Mouse (Mus musculus): ENCODE results near the gene Lkaaear1. TPM values are rescaled to one million over a fixed set of nuclear protein-coding genes. Genes with fewer than 3 reads are reported as not detected.

Gene Lkaaear1
- polyA plus RNA-seq, 1 experiment = not detected

DNA sequence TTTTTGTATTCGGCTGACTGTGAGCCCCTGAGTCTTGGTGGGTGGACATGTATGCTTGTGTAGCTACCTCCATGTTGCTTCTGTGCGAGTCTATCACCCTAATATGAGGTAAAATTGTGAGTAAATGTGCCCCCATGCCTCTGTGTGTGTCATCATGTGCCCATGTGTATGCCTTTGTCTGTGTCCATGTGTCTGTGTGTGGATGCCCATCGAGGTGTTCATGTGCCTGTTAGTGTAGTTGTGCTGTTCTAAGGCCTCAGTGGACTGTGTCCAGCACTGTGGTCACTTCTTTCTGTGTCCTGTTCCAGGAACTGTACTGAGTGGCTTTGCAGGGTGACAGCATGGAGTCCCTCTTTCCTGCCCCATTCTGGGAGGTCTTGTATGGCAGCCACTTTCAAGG, 17.1 kb upstream of the Lkaaear1 start:
- H3K36me3 ChIP-seq (ENCODE audit: control insufficient read depth, insufficient read depth, low read length) = no peaks in the 10 kb centered on the region
- no peak overlapping the region for H3K27ac ChIP-seq (ENCODE audit: insufficient read depth, low read depth, low read length)
- no peak overlapping the region for H3K4me3 ChIP-seq (ENCODE audit: low read depth, low read length)
- H3K27me3 ChIP-seq (ENCODE audit: control insufficient read depth, insufficient read depth, low read length) = no peaks in the 10 kb centered on the region
- TF ChIP-seq POLR2A (IDR thresholded peaks at IDR 0.05; ENCODE audit: low read depth, low read length) (no peak), CTCF (IDR thresholded peaks at IDR 0.05; ENCODE audit: extremely low read depth, insufficient read length, insufficient replicate concordance, low read depth, low read length) (no peak)
- H3K4me1 ChIP-seq (ENCODE audit: control insufficient read depth, insufficient read depth, insufficient read length, low read length) = no peaks in the 10 kb centered on the region
- 67% methylated on average over 3 of the region's 3 CpGs for WGBS

DNA sequence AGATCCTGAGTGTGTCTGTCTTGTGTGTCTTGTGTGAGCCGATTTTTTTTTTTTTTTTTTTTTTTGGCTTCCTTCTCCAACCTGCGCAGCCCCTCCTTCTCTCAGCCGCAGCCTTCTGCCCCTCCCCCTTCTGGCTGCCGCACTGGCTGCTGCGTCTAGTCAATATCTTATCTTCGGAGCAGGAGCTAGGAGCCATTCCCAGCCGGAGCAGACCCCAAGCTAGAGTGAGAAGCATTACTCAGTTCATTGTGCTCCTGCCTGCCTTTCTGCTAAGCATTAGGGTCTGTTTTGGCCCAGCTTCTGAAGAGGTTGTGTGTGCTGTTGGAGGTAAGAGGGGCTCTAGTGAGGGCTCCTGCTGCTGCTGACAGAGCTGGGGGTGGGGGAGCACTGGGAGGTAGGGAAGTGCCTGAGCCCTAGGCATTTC, 16.7 kb upstream of the Lkaaear1 start, which contains the start of gene Oprl1:
Gene Oprl1 (plus strand): TSS at position 114 of the 424 bp plus-strand sequence.
- no peaks in the 10 kb centered on the region for H3K36me3 ChIP-seq (ENCODE audit: control insufficient read depth, insufficient read depth, low read length)
- no peak for TF ChIP-seq POLR2A (IDR thresholded peaks at IDR 0.05; ENCODE audit: low read depth, low read length)
- TF ChIP-seq CTCF (IDR thresholded peaks at IDR 0.05; ENCODE audit: extremely low read depth, insufficient read length, insufficient replicate concordance, low read depth, low read length) = no peak
- H3K4me1 ChIP-seq (ENCODE audit: control insufficient read depth, insufficient read depth, insufficient read length, low read length) = no peaks in the 10 kb centered on the region
- H3K27ac ChIP-seq (ENCODE audit: insufficient read depth, low read depth, low read length) = no peak within 1 kb of the TSS
- no peaks in the 10 kb centered on the region for H3K27me3 ChIP-seq (ENCODE audit: control insufficient read depth, insufficient read depth, low read length)
- H3K4me3 ChIP-seq (ENCODE audit: low read depth, low read length) = no peak within 1 kb of the TSS
- WGBS = under 1% methylated on average over 7 of the region's 7 CpGs

DNA sequence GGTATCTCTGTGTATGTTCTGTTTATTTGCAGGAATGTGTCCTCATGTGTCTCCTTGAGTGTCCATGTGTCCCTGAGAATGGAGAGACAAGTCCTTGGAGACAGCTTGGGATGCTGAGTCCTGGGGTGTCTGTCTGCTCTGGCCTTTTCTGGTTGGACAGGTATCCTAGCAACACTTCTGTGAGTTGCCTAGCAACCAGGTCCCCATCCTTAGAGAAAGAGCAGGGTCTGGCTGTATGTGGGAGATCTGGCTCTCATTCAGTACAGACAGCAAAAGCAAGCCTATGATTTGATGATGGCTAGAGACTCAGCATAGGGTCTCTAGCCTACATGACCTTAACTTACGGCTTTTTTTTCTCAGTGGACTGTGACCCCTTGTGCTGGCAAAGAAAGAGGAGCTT, 15.5 kb upstream of the Lkaaear1 start:
- TF ChIP-seq CTCF (IDR thresholded peaks at IDR 0.05; ENCODE audit: extremely low read depth, insufficient read length, insufficient replicate concordance, low read depth, low read length) (no peak), POLR2A (IDR thresholded peaks at IDR 0.05; ENCODE audit: low read depth, low read length) (no peak)
- Histone ChIP-seq H3K4me1 (ENCODE audit: control insufficient read depth, insufficient read depth, insufficient read length, low read length) (no peaks in the 10 kb centered on the region), H3K27ac (ENCODE audit: insufficient read depth, low read depth, low read length) (no peak overlapping the region), H3K36me3 (ENCODE audit: control insufficient read depth, insufficient read depth, low read length) (no peaks in the 10 kb centered on the region), H3K27me3 (ENCODE audit: control insufficient read depth, insufficient read depth, low read length) (no peaks in the 10 kb centered on the region), H3K4me3 (ENCODE audit: low read depth, low read length) (no peak overlapping the region)
- 84% methylated on average over 1 of the region's 1 CpGs for WGBS

GRCm38 (mm10) chr2:181706668-181707067, 8.4 kb upstream of the Lkaaear1 start:
- TF ChIP-seq POLR2A (IDR thresholded peaks at IDR 0.05; ENCODE audit: low read depth, low read length) = no peak
- TF ChIP-seq CTCF (IDR thresholded peaks at IDR 0.05; ENCODE audit: extremely low read depth, insufficient read length, insufficient replicate concordance, low read depth, low read length) = no peak
- 27% methylated on average over 4 of the region's 4 CpGs for WGBS
- Histone ChIP-seq H3K27me3 (ENCODE audit: control insufficient read depth, insufficient read depth, low read length) (no peaks in the 10 kb centered on the region; the same call in 1 of the 2 replicates), H3K4me3 (ENCODE audit: low read depth, low read length) (no peak overlapping the region), H3K36me3 (ENCODE audit: control insufficient read depth, insufficient read depth, low read length) (no peaks in the 10 kb centered on the region), H3K27ac (ENCODE audit: insufficient read depth, low read depth, low read length) (no peak overlapping the region), H3K4me1 (ENCODE audit: control insufficient read depth, insufficient read depth, insufficient read length, low read length) (no peaks in the 10 kb centered on the region)

DNA sequence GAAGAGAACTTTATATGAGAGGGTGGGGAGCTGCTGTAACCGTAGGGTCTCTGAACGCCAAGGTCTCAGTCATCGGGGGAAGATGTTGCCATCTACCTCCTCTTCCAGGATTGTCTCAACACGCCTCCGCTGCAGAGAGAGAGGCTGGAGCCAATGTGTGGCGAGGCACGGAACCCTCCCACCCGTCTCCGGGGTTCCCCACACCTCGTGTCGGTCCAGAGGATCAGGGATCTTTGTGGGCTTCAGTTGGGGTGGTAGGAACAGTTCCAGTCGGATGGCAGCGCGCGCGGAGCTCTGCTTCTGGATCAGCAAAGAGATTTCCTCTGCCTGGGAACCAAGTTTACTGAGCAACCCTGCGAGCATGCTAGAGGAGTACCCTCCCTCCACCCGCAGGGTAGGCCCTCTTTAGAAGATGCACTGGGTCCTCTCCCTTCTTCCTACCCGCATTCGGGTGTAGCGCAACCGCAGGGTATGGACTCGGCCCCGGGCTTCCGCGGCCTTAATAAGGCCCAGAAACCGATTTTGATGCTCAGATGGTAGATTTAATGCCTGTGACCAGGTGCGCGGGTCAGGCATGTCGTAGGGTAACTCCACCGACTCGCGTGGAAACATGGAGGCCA, 1.3 kb downstream of the Lkaaear1 start:
- Histone ChIP-seq H3K27me3 (ENCODE audit: control insufficient read depth, insufficient read depth, low read length) (0 out of 2 replicates have a peak, but pooled peaks cover 6% of the 10 kb centered on the region), H3K27ac (ENCODE audit: insufficient read depth, low read depth, low read length) (no peak overlapping the region), H3K36me3 (ENCODE audit: control insufficient read depth, insufficient read depth, low read length) (no peaks in the 10 kb centered on the region), H3K4me1 (ENCODE audit: control insufficient read depth, insufficient read depth, insufficient read length, low read length) (peaks cover 6% of the 10 kb centered on the region), H3K4me3 (ENCODE audit: low read depth, low read length) (no peak overlapping the region)
- 82% methylated on average over 33 of the region's 33 CpGs for WGBS
- TF ChIP-seq POLR2A (IDR thresholded peaks at IDR 0.05; ENCODE audit: low read depth, low read length) (no peak), CTCF (IDR thresholded peaks at IDR 0.05; ENCODE audit: extremely low read depth, insufficient read length, insufficient replicate concordance, low read depth, low read length) (no peak)

- Histone ChIP-seq H3K4me3 (ENCODE audit: low read depth, low read length) (no peak overlapping the region), H3K27ac (ENCODE audit: insufficient read depth, low read depth, low read length) (no peak overlapping the region), H3K4me1 (ENCODE audit: control insufficient read depth, insufficient read depth, insufficient read length, low read length) (peaks cover 6% of the 10 kb centered on the region), H3K36me3 (ENCODE audit: control insufficient read depth, insufficient read depth, low read length) (no peaks in the 10 kb centered on the region), H3K27me3 (ENCODE audit: control insufficient read depth, insufficient read depth, low read length) (0 out of 2 replicates have a peak, but pooled peaks cover 6% of the 10 kb centered on the region)
- WGBS = 91% methylated on average over 1 of the region's 1 CpGs
- TF ChIP-seq CTCF (IDR thresholded peaks at IDR 0.05; ENCODE audit: extremely low read depth, insufficient read length, insufficient replicate concordance, low read depth, low read length) (no peak), POLR2A (IDR thresholded peaks at IDR 0.05; ENCODE audit: low read depth, low read length) (no peak; the same call in 1 of the 2 replicates)
Observed at GRCm38 (mm10) chr2:181695776-181696175, 2.5 kb downstream of the Lkaaear1 start.

- no peaks in the 10 kb centered on the region for H3K36me3 ChIP-seq (ENCODE audit: control insufficient read depth, insufficient read depth, low read length)
- 84% methylated on average over 3 of the region's 3 CpGs for WGBS
- TF ChIP-seq CTCF (IDR thresholded peaks at IDR 0.05; ENCODE audit: extremely low read depth, insufficient read length, insufficient replicate concordance, low read depth, low read length) = no peak
- H3K27me3 ChIP-seq (ENCODE audit: control insufficient read depth, insufficient read depth, low read length) = 0 out of 2 replicates have a peak, but pooled peaks cover 6% of the 10 kb centered on the region
- no peak overlapping the region for H3K27ac ChIP-seq (ENCODE audit: insufficient read depth, low read depth, low read length)
- H3K4me1 ChIP-seq (ENCODE audit: control insufficient read depth, insufficient read depth, insufficient read length, low read length) = peaks cover 6% of the 10 kb centered on the region
- H3K4me3 ChIP-seq (ENCODE audit: low read depth, low read length) = no peak overlapping the region
Observed at GRCm38 (mm10) chr2:181694581-181694980, 3.7 kb downstream of the Lkaaear1 start.

Measured in small intestine, adult 2 months (tissue).